Mouse (Mus musculus) CH12.LX (cell line): Measurements from ENCODE around the gene Irf2. TPM values are rescaled to one million over a fixed set of nuclear protein-coding genes. Genes with fewer than 3 reads are reported as not detected.
A peak's percentile ranks its signal among the peaks of the same experiment; 100 is the strongest.

Source experiments
- DNase-seq: peaks from one replicate; pipeline ENCODE4 v3.0.0-alpha.2; 2013; ENCODE audit errors: extremely low read depth
- H3K27ac ChIP-seq: 2 replicates; pipeline ENCODE4 v1.5.1; 2012; ENCODE audit warnings: low read depth, mild to moderate bottlenecking, control low read depth, moderate library complexity; ENCODE audit not compliant: insufficient read depth
- H3K27me3 ChIP-seq: replicated peaks from 2 replicates; pipeline ENCODE3; 2012; ENCODE audit warnings: inconsistent platforms
- H3K36me3 ChIP-seq, 2 experiments: replicated peaks in 1 of 2; 2 replicates each; pipeline versions ENCODE3 to v1.6.1; 2012; ENCODE audit warnings: inconsistent platforms in 1 of 2, low read length in 1 of 2, mild to moderate bottlenecking in 1 of 2, mixed read lengths in 1 of 2, moderate library complexity in 1 of 2; ENCODE audit not compliant: control insufficient read depth in 1 of 2, insufficient read depth in 1 of 2
- H3K4me1 ChIP-seq, 2 experiments: 2 replicates each; pipeline ENCODE4 v1.6.1; 2012; ENCODE audit warnings: inconsistent platforms in 1 of 2, moderate library complexity in 1 of 2; ENCODE audit not compliant: insufficient read depth in 2 of 2, control insufficient read depth in 1 of 2
- H3K4me2 ChIP-seq: 2 replicates; pipeline ENCODE4 v1.6.1; 2012; ENCODE audit warnings: low read depth, mild to moderate bottlenecking, control low read depth; ENCODE audit not compliant: poor library complexity, insufficient read depth, severe bottlenecking
- H3K4me3 ChIP-seq, 3 experiments: fragments of 150-350 bp in 1 of 3; sonication (generic) in 1 of 3; replicated peaks in 1 of 3; 2 replicates each; pipeline versions ENCODE3 to v1.5.1; 2011 to 2012; ENCODE audit warnings: low read depth in 2 of 3, low read length in 2 of 3, mild to moderate bottlenecking in 2 of 3, moderate library complexity in 2 of 3, control low read depth in 1 of 3, improper control_type of control experiment in 1 of 3, inconsistent platforms in 1 of 3, mixed read lengths in 1 of 3; ENCODE audit not compliant: poor library complexity in 1 of 3
- H3K79me2 ChIP-seq: replicated peaks from 2 replicates; pipeline ENCODE4 v1.6.1; 2012; ENCODE audit warnings: mild to moderate bottlenecking, moderate library complexity; ENCODE audit not compliant: control insufficient read depth, poor library complexity, insufficient read depth, severe bottlenecking; ENCODE audit errors: extremely low read depth
- H3K9ac ChIP-seq: 2 replicates; pipeline ENCODE4 v1.6.1; 2012; ENCODE audit warnings: low read depth, mild to moderate bottlenecking, control low read depth, moderate library complexity; ENCODE audit not compliant: insufficient read depth
- H3K9me3 ChIP-seq: replicated peaks from 2 replicates; pipeline ENCODE3; 2012; ENCODE audit warnings: low read length, inconsistent platforms, mixed read lengths
- CHD1 ChIP-seq: IDR thresholded peaks from 2 replicates; pipeline ENCODE4 v1.6.1; 2012; ENCODE audit warnings: low read depth, low read length, improper control_type of control experiment, inconsistent platforms
- ELF1 ChIP-seq: IDR thresholded peaks from 2 replicates; pipeline ENCODE4 v1.6.1; 2014; ENCODE audit warnings: low read depth, mild to moderate bottlenecking, inconsistent platforms, low read length, improper control_type of control experiment
- GABPA ChIP-seq: IDR thresholded peaks from 2 replicates; pipeline ENCODE4 v1.6.1; 2012; ENCODE audit warnings: low read depth, low read length, improper control_type of control experiment, inconsistent platforms; ENCODE audit not compliant: insufficient replicate concordance
- IRF4 ChIP-seq: IDR thresholded peaks from 2 replicates; pipeline ENCODE4 v1.6.1; 2014; ENCODE audit warnings: low read depth, mild to moderate bottlenecking, inconsistent platforms, low read length, improper control_type of control experiment
- JUN ChIP-seq: IDR thresholded peaks from 2 replicates; pipeline ENCODE4 v1.6.1; 2011; ENCODE audit warnings: low read depth, mild to moderate bottlenecking, low read length, improper control_type of control experiment, moderate library complexity; ENCODE audit not compliant: insufficient read depth
- JUND ChIP-seq: conservative IDR thresholded peaks from 2 replicates; pipeline ENCODE4 v1.6.1; 2011; ENCODE audit warnings: low read depth, low read length, improper control_type of control experiment
- MAX ChIP-seq: IDR thresholded peaks from 2 replicates; pipeline ENCODE4 v1.6.1; 2011; ENCODE audit warnings: low read length, improper control_type of control experiment
- MAZ ChIP-seq: IDR thresholded peaks from 2 replicates; pipeline ENCODE4 v1.6.1; 2012; ENCODE audit warnings: low read depth, mild to moderate bottlenecking, inconsistent platforms, low read length, improper control_type of control experiment, moderate library complexity
- MXI1 ChIP-seq: IDR thresholded peaks from 2 replicates; pipeline ENCODE4 v1.6.1; 2011; ENCODE audit warnings: mild to moderate bottlenecking, low read depth, low read length, improper control_type of control experiment
- MYC ChIP-seq: IDR thresholded peaks from 2 replicates; pipeline ENCODE4 v1.6.1; 2011; ENCODE audit warnings: low read depth, mild to moderate bottlenecking, improper control_type of control experiment, low read length
- PAX5 ChIP-seq: IDR thresholded peaks from 2 replicates; pipeline ENCODE4 v1.6.1; 2012; ENCODE audit warnings: low read length, inconsistent platforms, mixed read lengths
- SIN3A ChIP-seq: IDR thresholded peaks from 2 replicates; pipeline ENCODE4 v1.6.1; 2012; ENCODE audit warnings: low read length, improper control_type of control experiment, inconsistent platforms
- TBP ChIP-seq: conservative IDR thresholded peaks from 2 replicates; pipeline ENCODE4 v1.6.1; 2011; ENCODE audit warnings: low read depth, low read length, improper control_type of control experiment
- UBTF ChIP-seq: IDR thresholded peaks from 2 replicates; pipeline ENCODE4 v1.6.1; 2012; ENCODE audit warnings: low read depth, mild to moderate bottlenecking, inconsistent platforms, low read length, improper control_type of control experiment, moderate library complexity
- USF1 ChIP-seq: IDR thresholded peaks from 2 replicates; pipeline ENCODE4 v1.6.1; 2014; ENCODE audit warnings: low read depth, mild to moderate bottlenecking, inconsistent platforms, low read length, improper control_type of control experiment
- USF2 ChIP-seq: conservative IDR thresholded peaks from 2 replicates; pipeline ENCODE4 v1.6.1; 2011; ENCODE audit warnings: low read depth, low read length, improper control_type of control experiment
- ZC3H11A ChIP-seq: IDR thresholded peaks from 2 replicates; pipeline ENCODE4 v1.6.1; 2012; ENCODE audit warnings: low read depth, mild to moderate bottlenecking, inconsistent platforms, low read length, improper control_type of control experiment
- ZKSCAN1 ChIP-seq: IDR thresholded peaks from 2 replicates; pipeline ENCODE4 v1.6.1; 2012; ENCODE audit warnings: low read depth, inconsistent platforms, low read length, improper control_type of control experiment, borderline replicate concordance
- ZMIZ1 ChIP-seq: IDR thresholded peaks from 2 replicates; pipeline ENCODE4 v1.6.1; 2012; ENCODE audit warnings: low read depth, mild to moderate bottlenecking, inconsistent platforms, low read length, improper control_type of control experiment
- ZNF384 ChIP-seq: IDR thresholded peaks from 2 replicates; pipeline ENCODE4 v1.6.1; 2012; ENCODE audit warnings: low read depth, low read length, improper control_type of control experiment, inconsistent platforms
- dilution Hi-C: fragments of 300-500 bp; cut with MboI; formaldehyde crosslinking; loops from 2 replicates; pipeline ENCODE4 v1.14.3; 2020; ENCODE audit warnings: low sequenced_read_pairs; ENCODE audit not compliant: extremely low pct_unique_long_range_greater_than_20kb, extremely low pct_ligation_motif_present
- in situ Hi-C: fragments of 300-500 bp; cut with MboI; formaldehyde crosslinking; loops from 3 replicates; pipeline ENCODE4 v1.14.3; 2019; ENCODE audit warnings: low sequenced_read_pairs, low pct_ligation_motif_present, low pct_unique_long_range_greater_than_20kb, mixed read lengths
- polyA plus RNA-seq: library from polyadenylated mRNA; unstranded; fragments of >175 nt; gene quantifications from 2 replicates; pipeline ENCODE4 v1.2.1, GENCODE M21; 2012; ENCODE audit warnings: low read depth; ENCODE audit not compliant: insufficient read length
- total RNA-seq, 2 experiments: library from RNA; depleted of rRNA; stranded (reverse); fragments of 300-350 nt in 1 of 2; fragments of >200 nt in 1 of 2; gene quantifications; 2 replicates each; pipeline ENCODE4 v1.2.3; 2012 to 2014

Irf2 gene
- total and polyA plus RNA-seq, 3 experiments: 7.1 to 37.4 (median 10.2) TPM

DNA sequence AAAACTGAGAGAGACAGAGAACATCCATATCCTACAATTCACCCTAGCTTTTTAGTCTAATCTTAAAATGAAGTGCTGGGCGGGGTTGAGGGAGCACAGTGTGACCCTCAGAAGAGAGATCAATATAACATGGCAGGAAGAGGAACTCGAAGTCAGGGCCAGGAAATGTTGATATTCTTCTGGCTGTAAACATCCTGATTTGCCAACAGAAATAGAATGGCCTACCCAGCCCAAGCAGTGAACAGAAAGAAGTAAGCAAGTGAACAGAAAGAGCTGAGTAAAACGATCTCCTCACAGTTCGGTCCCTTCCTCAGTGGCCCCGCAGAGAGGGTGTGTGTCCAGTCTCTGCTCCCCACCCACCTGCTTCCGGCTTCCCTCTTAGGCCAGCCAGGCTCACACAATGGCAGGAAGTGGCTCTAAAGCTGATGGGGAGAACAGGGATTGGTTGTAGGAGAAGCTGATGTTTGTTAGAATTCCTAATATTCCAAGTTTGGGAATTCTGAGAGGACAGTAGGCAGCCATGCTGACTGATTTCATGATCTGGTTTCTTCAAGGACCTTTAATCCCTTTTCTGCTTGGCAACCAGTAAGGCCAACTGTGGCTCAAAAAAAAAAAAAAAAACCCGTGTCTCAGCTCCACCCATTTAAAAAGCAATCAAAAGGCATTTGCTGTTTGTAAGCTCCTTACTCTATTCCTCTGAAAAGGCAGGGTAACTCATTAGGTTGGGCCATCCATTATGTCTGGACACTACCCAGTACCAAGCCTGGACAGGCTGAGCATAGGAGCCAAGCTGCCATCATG, 105.6 kb downstream of the Irf2 start (continued):
- TF ChIP-seq USF1: no peak
- no peak for TF ChIP-seq TBP
- peak; percentile 54 for TF ChIP-seq MXI1
- TF ChIP-seq MYC: no peak
- peak; percentile 72; the same call in 1 of the 2 replicates for TF ChIP-seq SIN3A
- TF ChIP-seq MAZ: no peak
- TF ChIP-seq JUND: 0 out of 2 replicates have a peak, but pooled peaks have one; percentile 4
- no peak for TF ChIP-seq ZC3H11A
- TF ChIP-seq PAX5: no peak
- TF ChIP-seq CHD1: no peak
- no peak for TF ChIP-seq UBTF
- TF ChIP-seq MAX: 0 out of 2 replicates have a peak, but pooled peaks have one; percentile 20
- peak; percentile 87 for TF ChIP-seq ELF1

DNA sequence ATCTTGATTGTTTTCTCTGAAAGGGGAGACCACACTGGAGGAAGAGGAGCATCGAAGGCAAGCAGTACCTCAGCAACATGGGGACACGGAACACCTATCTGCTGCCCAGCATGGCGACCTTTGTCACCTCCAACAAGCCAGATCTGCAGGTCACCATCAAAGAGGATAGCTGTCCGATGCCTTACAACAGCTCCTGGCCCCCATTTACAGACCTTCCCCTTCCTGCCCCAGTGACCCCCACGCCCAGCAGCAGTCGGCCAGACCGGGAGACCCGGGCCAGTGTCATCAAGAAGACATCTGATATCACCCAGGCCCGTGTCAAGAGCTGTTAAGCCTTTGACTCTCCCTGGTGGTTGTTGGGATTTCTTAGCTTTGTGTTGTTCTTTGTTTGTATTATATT, 106.4 kb downstream of the Irf2 start:
- no peak for TF ChIP-seq CHD1
- TF ChIP-seq JUND: no peak
- no peak for TF ChIP-seq UBTF
- no peak for TF ChIP-seq USF1
- no peak for TF ChIP-seq JUN
- TF ChIP-seq MXI1: no peak
- TF ChIP-seq ZC3H11A: no peak
- TF ChIP-seq IRF4: no peak
- TF ChIP-seq SIN3A: no peak
- TF ChIP-seq PAX5: no peak
- no peak for TF ChIP-seq USF2
- no peak for TF ChIP-seq ZNF384
- no peak for TF ChIP-seq GABPA
- TF ChIP-seq MYC: no peak
- TF ChIP-seq ZMIZ1: no peak
- no peak for TF ChIP-seq ZKSCAN1

More for the DNA sequence above, 106.4 kb downstream of the Irf2 start:
- dilution Hi-C loops (no loop called here), in situ Hi-C loops (loop anchor here (10.0 kb wide), 1 partner anchor 89 kb away; no protein-coding TSS in a partner anchor)
- Histone ChIP-seq H3K9ac (no peak overlapping the region), H3K27ac (peak overlapping the region; percentile 85), H3K36me3 (peaks cover 17 to 43% of the 10 kb centered on the region in 2 experiments), H3K79me2 (no peaks in the 10 kb centered on the region), H3K4me3 (no peak overlapping the region), H3K4me2 (no peak overlapping the region), H3K9me3 (peaks cover 2% of the 10 kb centered on the region), H3K4me1 (peaks cover 35 to 90% of the 10 kb centered on the region in 2 experiments), H3K27me3 (no peaks in the 10 kb centered on the region)
- DNase-seq: no peak
